Mouse (Mus musculus): ENCODE data around the gene Ulk4. TPM values are rescaled to one million over a fixed set of nuclear protein-coding genes. Genes with fewer than 3 reads are reported as not detected.

Gene Ulk4
- polyA plus RNA-seq, 1 experiment, result 1.1 TPM

- H3K27me3 ChIP-seq (ENCODE audit: control insufficient read depth, insufficient read depth, insufficient read length), result no peaks in the 10 kb centered on the region
- no peaks in the 10 kb centered on the region for H3K79me3 ChIP-seq (ENCODE audit: low read depth)
- TF ChIP-seq USF1 (IDR thresholded peaks at IDR 0.05; ENCODE audit: low read depth) (no peak), CEBPB (IDR thresholded peaks at IDR 0.05; ENCODE audit: low read depth) (no peak), CTCF (IDR thresholded peaks at IDR 0.05; ENCODE audit: control insufficient read depth, insufficient read depth, insufficient read length) (no peak), MAX (IDR thresholded peaks at IDR 0.05) (no peak), FOSL1 (IDR thresholded peaks at IDR 0.05; ENCODE audit: insufficient read depth, low read length, poor library complexity, severe bottlenecking) (no peak), MYOD1 (IDR thresholded peaks at IDR 0.05; ENCODE audit: control insufficient read depth, insufficient read length, low read depth) (no peak), MYOG (IDR thresholded peaks at IDR 0.05; ENCODE audit: control insufficient read depth, extremely low read depth, insufficient read length) (no peak)
- H3K4me3 ChIP-seq (ENCODE audit: insufficient read depth, poor library complexity, severe bottlenecking), result no peak overlapping the region
- no peaks in the 10 kb centered on the region for H3K79me2 ChIP-seq (ENCODE audit: control insufficient read depth, insufficient read depth)
- H3ac ChIP-seq (ENCODE audit: control insufficient read depth, insufficient read length, low read depth), result no peak overlapping the region
- no peaks in the 10 kb centered on the region for H3K36me3 ChIP-seq (ENCODE audit: control insufficient read depth, insufficient read depth)
These were observed 292.0 kb downstream of the Ulk4 start for GRCm38 (mm10) chr9:120985009-120985408.

DNA sequence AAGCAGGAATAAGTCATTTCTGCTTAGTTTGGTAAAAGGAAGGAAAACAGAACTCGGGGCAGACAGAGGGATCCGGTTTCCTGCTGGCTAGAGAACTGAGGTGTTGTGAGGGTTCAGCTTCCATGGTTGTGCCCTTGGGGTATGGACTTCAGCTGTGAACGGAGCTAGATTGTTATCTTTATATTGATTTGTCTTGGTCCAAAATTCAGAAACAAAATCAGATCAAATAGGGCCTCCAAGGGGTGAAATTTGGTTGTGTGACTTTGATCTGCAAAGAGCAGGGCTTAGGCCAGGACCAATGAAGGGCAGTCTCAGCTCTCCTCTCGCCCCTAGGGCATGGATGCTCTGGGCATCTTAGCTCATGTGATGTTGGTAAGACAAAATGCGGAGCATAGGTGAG lies 292.5 kb downstream of the Ulk4 start:
- Histone ChIP-seq H3K27me3 (ENCODE audit: control insufficient read depth, insufficient read depth, insufficient read length) (no peaks in the 10 kb centered on the region), H3K79me3 (ENCODE audit: low read depth) (no peaks in the 10 kb centered on the region), H3ac (ENCODE audit: control insufficient read depth, insufficient read length, low read depth) (no peak overlapping the region), H3K79me2 (ENCODE audit: control insufficient read depth, insufficient read depth) (no peaks in the 10 kb centered on the region), H3K4me3 (ENCODE audit: insufficient read depth, poor library complexity, severe bottlenecking) (no peak overlapping the region), H3K36me3 (ENCODE audit: control insufficient read depth, insufficient read depth) (no peaks in the 10 kb centered on the region)
- no peak for TF ChIP-seq FOSL1 (IDR thresholded peaks at IDR 0.05; ENCODE audit: insufficient read depth, low read length, poor library complexity, severe bottlenecking)
- no peak for TF ChIP-seq MAX (IDR thresholded peaks at IDR 0.05)
- TF ChIP-seq USF1 (IDR thresholded peaks at IDR 0.05; ENCODE audit: low read depth), result no peak
- TF ChIP-seq CTCF (IDR thresholded peaks at IDR 0.05; ENCODE audit: control insufficient read depth, insufficient read depth, insufficient read length), result no peak
- TF ChIP-seq CEBPB (IDR thresholded peaks at IDR 0.05; ENCODE audit: low read depth), result no peak
- no peak for TF ChIP-seq MYOG (IDR thresholded peaks at IDR 0.05; ENCODE audit: control insufficient read depth, extremely low read depth, insufficient read length)
- TF ChIP-seq MYOD1 (IDR thresholded peaks at IDR 0.05; ENCODE audit: control insufficient read depth, insufficient read length, low read depth), result no peak

DNA sequence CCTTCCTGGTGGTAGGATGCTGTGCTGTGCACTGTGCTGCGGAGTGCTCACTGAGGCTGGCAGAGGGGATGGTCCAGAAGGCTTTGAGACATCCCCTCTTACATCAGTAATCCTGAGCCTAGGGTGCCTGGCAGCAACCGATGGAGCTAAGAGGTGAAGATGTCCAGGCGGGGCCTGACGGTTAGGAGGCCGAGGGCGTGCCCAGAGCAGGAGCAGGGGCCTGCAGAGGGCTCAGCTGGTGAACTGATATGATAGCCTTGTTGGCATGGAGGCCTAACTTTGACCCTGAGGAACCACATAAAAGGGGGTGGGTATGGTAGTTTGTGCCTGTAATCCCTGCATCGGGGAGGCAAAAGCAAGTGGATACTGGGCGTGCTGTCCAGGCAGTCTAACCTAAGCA lies 293.1 kb downstream of the Ulk4 start:
- no peaks in the 10 kb centered on the region for H3K79me2 ChIP-seq (ENCODE audit: control insufficient read depth, insufficient read depth)
- H3K27me3 ChIP-seq (ENCODE audit: control insufficient read depth, insufficient read depth, insufficient read length), result no peaks in the 10 kb centered on the region
- no peak overlapping the region for H3K4me3 ChIP-seq (ENCODE audit: insufficient read depth, poor library complexity, severe bottlenecking)
- TF ChIP-seq MYOD1 (IDR thresholded peaks at IDR 0.05; ENCODE audit: control insufficient read depth, insufficient read length, low read depth), result no peak
- no peak for TF ChIP-seq MAX (IDR thresholded peaks at IDR 0.05)
- no peak for TF ChIP-seq USF1 (IDR thresholded peaks at IDR 0.05; ENCODE audit: low read depth)
- no peak for TF ChIP-seq FOSL1 (IDR thresholded peaks at IDR 0.05; ENCODE audit: insufficient read depth, low read length, poor library complexity, severe bottlenecking)
- TF ChIP-seq MYOG (IDR thresholded peaks at IDR 0.05; ENCODE audit: control insufficient read depth, extremely low read depth, insufficient read length), result no peak
- no peak for TF ChIP-seq CEBPB (IDR thresholded peaks at IDR 0.05; ENCODE audit: low read depth)
- no peak for TF ChIP-seq CTCF (IDR thresholded peaks at IDR 0.05; ENCODE audit: control insufficient read depth, insufficient read depth, insufficient read length)
- no peak overlapping the region for H3ac ChIP-seq (ENCODE audit: control insufficient read depth, insufficient read length, low read depth)
- H3K79me3 ChIP-seq (ENCODE audit: low read depth), result no peaks in the 10 kb centered on the region
- H3K36me3 ChIP-seq (ENCODE audit: control insufficient read depth, insufficient read depth), result no peaks in the 10 kb centered on the region

DNA sequence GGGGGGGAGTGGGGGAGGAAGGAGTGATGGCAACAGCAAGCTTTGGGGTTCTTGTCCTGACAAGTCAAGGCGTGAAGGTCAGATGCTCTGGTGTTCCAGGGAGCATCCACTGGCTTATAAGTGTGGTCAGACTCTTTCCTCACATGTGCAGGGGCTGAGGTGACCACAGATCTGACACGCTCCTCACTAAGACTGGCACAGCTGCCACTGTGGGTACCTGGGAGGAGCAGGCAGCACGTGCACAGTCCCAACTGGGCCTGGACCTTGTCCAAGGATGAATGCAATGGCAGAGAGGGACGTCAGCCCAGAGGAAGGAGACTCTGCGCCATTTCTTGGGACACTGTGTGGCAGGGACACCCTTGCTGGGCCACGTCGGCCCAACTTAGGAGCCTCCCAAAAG lies 295.2 kb downstream of the Ulk4 start:
- Histone ChIP-seq H3K79me2 (ENCODE audit: control insufficient read depth, insufficient read depth) (no peaks in the 10 kb centered on the region), H3K27me3 (ENCODE audit: control insufficient read depth, insufficient read depth, insufficient read length) (no peaks in the 10 kb centered on the region), H3ac (ENCODE audit: control insufficient read depth, insufficient read length, low read depth) (no peak overlapping the region), H3K79me3 (ENCODE audit: low read depth) (no peaks in the 10 kb centered on the region), H3K4me3 (ENCODE audit: insufficient read depth, poor library complexity, severe bottlenecking) (no peak overlapping the region), H3K36me3 (ENCODE audit: control insufficient read depth, insufficient read depth) (no peaks in the 10 kb centered on the region)
- TF ChIP-seq CTCF (IDR thresholded peaks at IDR 0.05; ENCODE audit: control insufficient read depth, insufficient read depth, insufficient read length) (no peak), MYOD1 (IDR thresholded peaks at IDR 0.05; ENCODE audit: control insufficient read depth, insufficient read length, low read depth) (no peak), CEBPB (IDR thresholded peaks at IDR 0.05; ENCODE audit: low read depth) (no peak), FOSL1 (IDR thresholded peaks at IDR 0.05; ENCODE audit: insufficient read depth, low read length, poor library complexity, severe bottlenecking) (no peak)

DNA sequence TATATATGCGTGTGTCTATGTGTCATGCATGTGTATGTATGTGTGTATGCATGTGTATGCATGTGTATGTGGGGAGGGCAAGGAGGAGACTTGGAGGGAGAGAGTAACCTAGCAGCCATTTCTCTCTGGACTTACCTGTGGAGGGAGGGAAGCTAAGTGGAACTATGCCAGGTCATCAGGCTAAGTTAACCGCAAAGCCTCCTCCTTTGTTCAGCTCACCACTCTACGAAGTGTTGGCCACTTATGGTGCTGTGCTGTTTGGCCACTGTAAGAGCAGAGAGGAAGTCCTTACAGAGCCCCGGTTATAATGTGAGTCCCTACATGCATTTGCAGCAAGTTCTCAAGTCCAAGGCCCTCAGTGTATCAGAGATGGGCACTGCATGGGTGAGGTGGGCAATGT lies 300.1 kb downstream of the Ulk4 start:
- no peaks in the 10 kb centered on the region for H3K36me3 ChIP-seq (ENCODE audit: control insufficient read depth, insufficient read depth)
- H3K79me2 ChIP-seq (ENCODE audit: control insufficient read depth, insufficient read depth), result no peaks in the 10 kb centered on the region
- H3ac ChIP-seq (ENCODE audit: control insufficient read depth, insufficient read length, low read depth), result no peak overlapping the region
- no peaks in the 10 kb centered on the region for H3K27me3 ChIP-seq (ENCODE audit: control insufficient read depth, insufficient read depth, insufficient read length)
- no peaks in the 10 kb centered on the region for H3K79me3 ChIP-seq (ENCODE audit: low read depth)
- no peak overlapping the region for H3K4me3 ChIP-seq (ENCODE audit: insufficient read depth, poor library complexity, severe bottlenecking)
- TF ChIP-seq MYOD1 (IDR thresholded peaks at IDR 0.05; ENCODE audit: control insufficient read depth, insufficient read length, low read depth), result no peak
- no peak for TF ChIP-seq CTCF (IDR thresholded peaks at IDR 0.05; ENCODE audit: control insufficient read depth, insufficient read depth, insufficient read length)
- TF ChIP-seq CEBPB (IDR thresholded peaks at IDR 0.05; ENCODE audit: low read depth), result no peak
- no peak for TF ChIP-seq MYOG (IDR thresholded peaks at IDR 0.05; ENCODE audit: control insufficient read depth, extremely low read depth, insufficient read length)
- TF ChIP-seq MAX (IDR thresholded peaks at IDR 0.05), result no peak
- TF ChIP-seq USF1 (IDR thresholded peaks at IDR 0.05; ENCODE audit: low read depth), result no peak
- TF ChIP-seq FOSL1 (IDR thresholded peaks at IDR 0.05; ENCODE audit: insufficient read depth, low read length, poor library complexity, severe bottlenecking), result no peak

- Histone ChIP-seq H3K4me3 (ENCODE audit: insufficient read depth, poor library complexity, severe bottlenecking) (no peak overlapping the region), H3ac (ENCODE audit: control insufficient read depth, insufficient read length, low read depth) (no peak overlapping the region), H3K79me3 (ENCODE audit: low read depth) (no peaks in the 10 kb centered on the region), H3K27me3 (ENCODE audit: control insufficient read depth, insufficient read depth, insufficient read length) (no peaks in the 10 kb centered on the region), H3K36me3 (ENCODE audit: control insufficient read depth, insufficient read depth) (no peaks in the 10 kb centered on the region), H3K79me2 (ENCODE audit: control insufficient read depth, insufficient read depth) (no peaks in the 10 kb centered on the region)
- TF ChIP-seq FOSL1 (IDR thresholded peaks at IDR 0.05; ENCODE audit: insufficient read depth, low read length, poor library complexity, severe bottlenecking) (no peak), MYOG (IDR thresholded peaks at IDR 0.05; ENCODE audit: control insufficient read depth, extremely low read depth, insufficient read length) (no peak), MYOD1 (IDR thresholded peaks at IDR 0.05; ENCODE audit: control insufficient read depth, insufficient read length, low read depth) (no peak), CTCF (IDR thresholded peaks at IDR 0.05; ENCODE audit: control insufficient read depth, insufficient read depth, insufficient read length) (no peak), USF1 (IDR thresholded peaks at IDR 0.05; ENCODE audit: low read depth) (no peak), CEBPB (IDR thresholded peaks at IDR 0.05; ENCODE audit: low read depth) (no peak), MAX (IDR thresholded peaks at IDR 0.05) (no peak)
These were observed 300.8 kb downstream of the Ulk4 start for GRCm38 (mm10) chr9:120976158-120976557.

Measured in C2C12 (cell line).